Mouse (Mus musculus) ES-E14 (cell line): ENCODE measurements around the gene Notum. TPM values are rescaled to one million over a fixed set of nuclear protein-coding genes. Genes with fewer than 3 reads are reported as not detected.

ENCODE experiments used
- DNase-seq: peaks from one replicate; pipeline ENCODE4 v3.0.0-alpha.2; 2013; ENCODE audit warnings: low read depth, low spot score
- H3K27ac ChIP-seq: 2 replicates; pipeline ENCODE4 v1.5.1; 2012; ENCODE audit warnings: low read depth, mild to moderate bottlenecking, low read length, moderate library complexity, mixed read lengths; ENCODE audit not compliant: poor library complexity, insufficient read depth, severe bottlenecking
- H3K36me3 ChIP-seq: 2 replicates; pipeline ENCODE4 v1.6.1; 2012; ENCODE audit warnings: mild to moderate bottlenecking, low read length, moderate library complexity, mixed read lengths; ENCODE audit not compliant: control insufficient read depth, poor library complexity, insufficient read depth, severe bottlenecking
- H3K4me1 ChIP-seq, 2 experiments: fragments of 150-350 bp in 1 of 2; sonication (generic) in 1 of 2; 2 replicates each; pipeline ENCODE4 v1.6.1; 2012; ENCODE audit warnings: low read length in 2 of 2, mild to moderate bottlenecking in 1 of 2, mixed read lengths in 1 of 2; ENCODE audit not compliant: control insufficient read depth in 2 of 2, insufficient read depth in 2 of 2, poor library complexity in 1 of 2
- H3K4me3 ChIP-seq, 2 experiments: fragments of 150-350 bp in 1 of 2; sonication (generic) in 1 of 2; 2 replicates each; pipeline ENCODE4 v1.5.1; 2012; ENCODE audit warnings: low read length in 2 of 2, low read depth in 1 of 2, mild to moderate bottlenecking in 1 of 2, mixed read lengths in 1 of 2; ENCODE audit not compliant: insufficient read depth in 1 of 2, poor library complexity in 1 of 2, severe bottlenecking in 1 of 2
- H3K9ac ChIP-seq: 2 replicates; pipeline ENCODE4 v1.6.1; 2012; ENCODE audit warnings: low read depth, mild to moderate bottlenecking, low read length, mixed read lengths; ENCODE audit not compliant: poor library complexity, insufficient read depth, severe bottlenecking
- H3K9me3 ChIP-seq: fragments of 150-350 bp; sonication (generic); 2 replicates; pipeline ENCODE4 v1.6.1; 2012; ENCODE audit warnings: low read depth, mild to moderate bottlenecking, low read length; ENCODE audit not compliant: control insufficient read depth, insufficient read depth
- CHD2 ChIP-seq: IDR thresholded peaks from 2 replicates; pipeline ENCODE4 v1.6.1; 2014; ENCODE audit warnings: mild to moderate bottlenecking, low read depth, low read length, inconsistent platforms
- HCFC1 ChIP-seq: IDR thresholded peaks from 2 replicates; pipeline ENCODE4 v1.6.1; 2012; ENCODE audit warnings: low read length, inconsistent platforms, borderline replicate concordance; ENCODE audit not compliant: insufficient read depth
- MAFK ChIP-seq: IDR thresholded peaks from 2 replicates; pipeline ENCODE4 v1.6.1; 2014; ENCODE audit warnings: mild to moderate bottlenecking, low read depth, low read length, inconsistent platforms; ENCODE audit not compliant: insufficient read depth
- ZC3H11A ChIP-seq: IDR thresholded peaks from 2 replicates; pipeline ENCODE4 v1.6.1; 2012; ENCODE audit warnings: low read depth, mild to moderate bottlenecking, inconsistent platforms, low read length, borderline replicate concordance
- ZNF384 ChIP-seq: IDR thresholded peaks from 2 replicates; pipeline ENCODE4 v1.6.1; 2012; ENCODE audit warnings: low read depth, low read length, inconsistent platforms
- in situ Hi-C, 2 experiments: fragments of 600-800 bp; cut with MboI; formaldehyde crosslinking; loops; one replicate each; pipeline ENCODE4 v1.15.1; 2025; ENCODE audit warnings: low sequenced_read_pairs in 2 of 2, inconsistent platforms in 1 of 2; ENCODE audit not compliant: unreplicated experiment in 2 of 2
- total RNA-seq: library from RNA; depleted of rRNA; stranded (reverse); fragments of 300-350 nt; gene quantifications from 2 replicates; pipeline ENCODE4 v1.2.3, GENCODE M21; 2012

Notum gene
- total RNA-seq, 1 experiment: 47.8 TPM

GRCm38 (mm10) chr11:120663714-120664113 lies 2.7 kb upstream of the Notum start:
- Histone ChIP-seq H3K9me3 (no peaks in the 10 kb centered on the region), H3K27ac (peak overlapping the region; percentile 57), H3K4me1 (peaks cover 16 to 32% of the 10 kb centered on the region in 2 experiments), H3K4me3 (no peak overlapping the region), H3K9ac (no peak overlapping the region), H3K36me3 (no peaks in the 10 kb centered on the region; the same call in 1 of the 2 replicates)
- in situ Hi-C loops: no loop called here
- TF ChIP-seq HCFC1 (no peak), CHD2 (peak; percentile 48), ZNF384 (no peak), MAFK (no peak), ZC3H11A (no peak)
- peak; percentile 83 for DNase-seq

GRCm38 (mm10) chr11:120662759-120663158 lies 1.8 kb upstream of the Notum start:
- Histone ChIP-seq H3K27ac (peak overlapping the region; percentile 57; the same call in 1 of the 2 replicates), H3K9ac (no peak overlapping the region), H3K4me1 (peaks cover 16 to 34% of the 10 kb centered on the region in 2 experiments), H3K36me3 (no peaks in the 10 kb centered on the region; the same call in 1 of the 2 replicates), H3K9me3 (no peaks in the 10 kb centered on the region), H3K4me3 (no peak overlapping the region)
- DNase-seq: no peak
- no peak for TF ChIP-seq ZC3H11A
- no peak for TF ChIP-seq HCFC1
- no peak for TF ChIP-seq CHD2
- in situ Hi-C loops: no loop called here

- Histone ChIP-seq H3K4me1 (peaks cover 13 to 28% of the 10 kb centered on the region in 2 experiments), H3K36me3 (no peaks in the 10 kb centered on the region; the same call in 1 of the 2 replicates), H3K4me3 (peak overlapping the region; percentile 84 to 86), H3K9ac (peak overlapping the region; percentile 79), H3K9me3 (no peaks in the 10 kb centered on the region), H3K27ac (peak overlapping the region; percentile 52; the same call in 1 of the 2 replicates)
- TF ChIP-seq CHD2: no peak
- TF ChIP-seq MAFK: no peak
- no peak for TF ChIP-seq ZC3H11A
- no peak for TF ChIP-seq ZNF384
- TF ChIP-seq HCFC1: no peak
- no peak for DNase-seq
- in situ Hi-C loops: no loop called here
Observed at GRCm38 (mm10) chr11:120660301-120661075, 487 bp downstream of the Notum start.

DNA sequence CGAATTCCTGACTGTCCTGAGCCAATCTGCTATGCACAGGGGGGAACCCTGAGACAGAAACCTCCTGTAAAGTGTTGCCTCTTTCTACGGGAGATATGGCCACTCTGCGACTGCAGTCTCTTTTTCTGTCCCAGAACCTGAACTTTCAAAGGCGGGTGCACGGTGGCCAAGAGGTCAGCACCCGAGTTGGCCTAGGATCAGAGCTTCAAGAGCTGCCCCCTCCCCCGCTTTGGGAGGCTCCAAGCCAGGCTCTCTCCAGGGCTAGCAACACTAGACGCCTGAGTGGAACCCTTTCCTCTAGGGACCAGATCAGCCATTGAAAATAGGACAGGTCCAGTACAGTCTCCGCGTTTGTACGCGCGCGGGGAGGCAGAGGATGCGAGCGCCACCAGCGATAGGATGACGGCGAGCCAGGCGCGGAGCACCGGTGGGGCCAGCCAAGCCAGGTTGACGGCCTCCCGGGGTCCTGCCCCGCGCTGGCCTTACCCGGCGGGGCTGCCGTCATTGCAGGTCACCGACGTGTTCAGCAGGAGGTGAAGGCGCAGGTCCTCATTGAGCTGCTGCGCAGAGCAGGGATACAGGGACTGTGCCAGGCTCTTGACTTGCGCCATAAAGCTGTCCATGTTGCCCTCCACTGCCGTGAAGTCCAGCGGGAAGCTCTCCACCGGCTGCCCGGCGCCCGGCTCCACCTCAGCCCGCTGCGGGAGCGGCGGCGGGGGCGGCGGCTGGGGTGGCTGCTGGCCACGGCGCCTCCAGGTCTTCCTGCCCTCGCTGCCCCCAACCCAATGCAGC lies 1.3 kb downstream of the Notum start:
- 0 out of 2 replicates have a peak overlapping the region, but pooled peaks have one; percentile 7 for H3K27ac ChIP-seq
- H3K9ac ChIP-seq: peak overlapping the region; percentile 79
- H3K4me1 ChIP-seq: peaks cover 13 to 22% of the 10 kb centered on the region in 2 experiments
- TF ChIP-seq MAFK (no peak), ZNF384 (no peak), ZC3H11A (no peak), HCFC1 (no peak), CHD2 (no peak)
- in situ Hi-C loops: no loop called here
- H3K36me3 ChIP-seq: no peaks in the 10 kb centered on the region; the same call in 1 of the 2 replicates
- peak overlapping the region; percentile 84 to 86 for H3K4me3 ChIP-seq
- no peak for DNase-seq
- no peaks in the 10 kb centered on the region for H3K9me3 ChIP-seq
